In the genomic region with DNA sequence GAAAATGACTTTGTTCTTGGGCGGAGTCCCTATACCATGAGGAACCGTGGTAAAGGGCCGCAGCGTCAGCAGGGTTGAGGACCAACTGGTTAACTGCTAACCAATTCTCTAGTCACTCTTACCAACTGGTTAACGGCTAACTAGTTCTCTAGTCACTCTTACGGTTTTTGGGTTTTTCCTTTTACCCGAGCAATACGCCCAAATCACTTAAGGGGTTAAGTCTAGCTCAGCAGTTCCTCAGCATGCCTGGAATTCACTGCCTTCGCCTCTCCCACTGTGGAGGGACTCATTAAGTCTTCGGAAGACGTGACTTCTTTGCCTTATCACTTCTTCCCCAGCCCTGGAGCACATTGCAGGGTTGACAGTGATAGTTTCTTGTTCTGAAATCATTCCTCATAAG, we compare ENCODE assay signal across 10 mouse cellular contexts.
"Had no signal": no experiment of that assay in that cellular context is flagged by ENCODE, and none has a peak within 500 bp of the region (broad histone marks: within the 10 kb centered on the region; RNA-seq: fewer than 3 reads in every experiment).

No protein-coding gene starts in this region.

- DNase-seq: lung, adult 2 months; lung, postnatal 14 days; lung, postnatal 36 days; right cerebral cortex, postnatal 14 days; thymus, adult 18-20 months; thymus, postnatal 14 days; thymus, postnatal 36 days had no signal

- ATAC-seq: lung, postnatal 0 days; midbrain, embryonic 13.5 days; midbrain, embryonic 15.5 days had no signal
